Comparison of ENCODE assay signal across 9 mouse cellular contexts in genomic region chr9:41182550-41182949, GRCm38 (mm10). TPM values are rescaled to one million over a fixed set of nuclear protein-coding genes. Genes with fewer than 3 reads are reported as not detected.
DNase-seq lines count a peak whose midpoint lies in the region; ATAC-seq and TF ChIP-seq lines count a peak whose summit lies in the region.
"Had no signal": no experiment of that assay in that cellular context is flagged by ENCODE, and none has a peak within 500 bp of the region (broad histone marks: within the 10 kb centered on the region; RNA-seq: fewer than 3 reads in every experiment).

No protein-coding gene starts in this region.

- no peak overlapping the region for H3K4me3 ChIP-seq in gastrocnemius, adult 2 months
- no peak overlapping the region for H3K4me3 ChIP-seq in hindbrain, postnatal 0 days (ENCODE audit: low read length)
- no peak overlapping the region for H3K4me3 ChIP-seq in neural tube, embryonic 15.5 days (replicated peaks)
- H3K4me3 ChIP-seq: neural tube, embryonic 12.5 days had no signal

- no peaks in the 10 kb centered on the region for H3K9me3 ChIP-seq in hindbrain, postnatal 0 days (ENCODE audit: low read length)
- H3K9me3 ChIP-seq in neural tube, embryonic 15.5 days (replicated peaks): no peaks in the 10 kb centered on the region
- H3K9me3 ChIP-seq: neural tube, embryonic 12.5 days had no signal

- intact Hi-C loops in gastrocnemius, adult 2 months (cut with DNase I): no loop called here
- intact Hi-C loops in left cerebral cortex, postnatal 10 days (cut with DNase I): loop anchor here (2.0 to 5.0 kb wide), 2 partner anchors 138 to 195 kb away; no protein-coding TSS in a partner anchor

- no peak overlapping the region for H3K4me2 ChIP-seq in hindbrain, postnatal 0 days (ENCODE audit: low read depth, low read length)
- no peak overlapping the region for H3K4me2 ChIP-seq in neural tube, embryonic 15.5 days
- H3K4me2 ChIP-seq: neural tube, embryonic 12.5 days had no signal

- no peaks in the 10 kb centered on the region for H3K36me3 ChIP-seq in hindbrain, postnatal 0 days (ENCODE audit: insufficient read depth, low read length)
- no peaks in the 10 kb centered on the region for H3K36me3 ChIP-seq in neural tube, embryonic 15.5 days
- H3K36me3 ChIP-seq: neural tube, embryonic 12.5 days had no signal

- ATAC-seq in hindbrain, postnatal 0 days: peak; percentile 89
- ATAC-seq in neural tube, embryonic 15.5 days (ENCODE audit: low FRiP score): peak; percentile 91

- H3K9ac ChIP-seq in hindbrain, postnatal 0 days (replicated peaks; ENCODE audit: low read length): 0 out of 2 replicates have a peak overlapping the region, but pooled peaks have one; percentile 13
- no peak overlapping the region for H3K9ac ChIP-seq in neural tube, embryonic 15.5 days (replicated peaks)
- H3K9ac ChIP-seq: neural tube, embryonic 12.5 days had no signal

- no peaks in the 10 kb centered on the region for H3K27me3 ChIP-seq in hindbrain, postnatal 0 days (ENCODE audit: insufficient read depth, low read length)
- H3K27me3 ChIP-seq in neural tube, embryonic 15.5 days (replicated peaks): no peaks in the 10 kb centered on the region
- H3K27me3 ChIP-seq: neural tube, embryonic 12.5 days had no signal

- peak; percentile 64 for TF ChIP-seq CTCF in gastrocnemius, adult 2 months (IDR thresholded peaks at IDR 0.05)
- peak; percentile 95 for TF ChIP-seq CTCF in hindbrain, postnatal 0 days (IDR thresholded peaks at IDR 0.05; ENCODE audit: low read depth)

- no peak overlapping the region for H3K27ac ChIP-seq in gastrocnemius, adult 2 months
- no peak overlapping the region for H3K27ac ChIP-seq in hindbrain, postnatal 0 days
- no peak overlapping the region for H3K27ac ChIP-seq in neural tube, embryonic 15.5 days (replicated peaks)
- H3K27ac ChIP-seq: neural tube, embryonic 12.5 days had no signal

- DNase-seq in gastrocnemius, adult 2 months: no peak
- no peak for DNase-seq in gastrocnemius, postnatal 10 days
- DNase-seq in CD4-positive, CD25-positive, alpha-beta regulatory T cell, adult 2 months (ENCODE audit: low read depth, low spot score): peak; percentile 83
- peak; percentile 80 to 82 for DNase-seq in cerebellum, postnatal 10 days
- DNase-seq in hindbrain, postnatal 0 days (ENCODE audit: low spot score): peak; percentile 89
- peak; percentile 57 to 60 for DNase-seq in left cerebral cortex, postnatal 10 days (ENCODE audit: extremely low spot score in 1 of 2, low spot score in 2 of 2)
- peak; percentile 33 for DNase-seq in thymus, postnatal 4 days

- H3K4me1 ChIP-seq in hindbrain, postnatal 0 days (ENCODE audit: insufficient read depth, low read length): no peaks in the 10 kb centered on the region
- H3K4me1 ChIP-seq in neural tube, embryonic 15.5 days: no peaks in the 10 kb centered on the region
- H3K4me1 ChIP-seq: neural tube, embryonic 12.5 days had no signal

RNA-seq across cellular contexts. Expression of gene Ubash3b, which starts 21.1 kb away (rescaled TPM):
- under 1 TPM; 0.33 to 0.45 TPM for total RNA-seq in gastrocnemius, adult 2 months (2021)
- total RNA-seq in gastrocnemius, postnatal 10 days (2021): 1 to 10 TPM; 2.2 to 3.3 TPM
- 41.0 and 41.3 TPM in 2 replicates for total RNA-seq in hindbrain, postnatal 0 days (2014; rRNA removed)
- 28.0 and 28.6 TPM in 2 replicates for polyA plus RNA-seq in hindbrain, postnatal 0 days (2015; fragmentation: Nextera tagmentation; extraction: Ambion mirVana)
- total RNA-seq in left cerebral cortex, postnatal 10 days (2021): 10 to 100 TPM; 30.4 to 31.7 TPM
- 23.7 and 28.4 TPM in 2 replicates for polyA plus RNA-seq in neural tube, embryonic 15.5 days (2015; fragmentation: Nextera tagmentation; extraction: Ambion mirVana)

Comparison
In these comparisons a context has a peak if more than half of its experiments do, and no peak if none do; other contexts are left out.
1. DNase-seq: peak in CD4-positive, CD25-positive, alpha-beta regulatory T cell, adult 2 months (single experiment), cerebellum, postnatal 10 days (2 of 2), hindbrain, postnatal 0 days (single experiment), left cerebral cortex, postnatal 10 days (2 of 2) and thymus, postnatal 4 days (single experiment); none in gastrocnemius, adult 2 months (single experiment) and gastrocnemius, postnatal 10 days (single experiment).